Mouse (Mus musculus): ENCODE results near the gene Ankle2.

The Ankle2 gene

GRCm38 (mm10) chr5:110284536-110284935 is 53.7 kb downstream of the Ankle2 start:
- in situ Hi-C loops (cut with MseI, MboI) = no loop called here

GRCm38 (mm10) chr5:110285156-110285555 is 54.4 kb downstream of the Ankle2 start:
- in situ Hi-C loops (cut with MseI, MboI) = no loop called here

- in situ Hi-C loops (cut with MseI, MboI) = no loop called here
These were observed 55.1 kb downstream of the Ankle2 start, which contains the start of the genes Pxmp2 and Pole for GRCm38 (mm10) chr5:110285770-110286445. Gene Pxmp2 (minus strand): TSS chr5:110286186. Gene Pole (plus strand): TSS chr5:110286306.

- in situ Hi-C loops (cut with MseI, MboI) = no loop called here
These were observed 55.8 kb downstream of the Ankle2 start for GRCm38 (mm10) chr5:110286446-110287083.

GRCm38 (mm10) chr5:110287084-110287475 is 56.3 kb downstream of the Ankle2 start:
- in situ Hi-C loops (cut with MseI, MboI) = no loop called here

GRCm38 (mm10) chr5:110291649-110292048 is 60.8 kb downstream of the Ankle2 start:
- in situ Hi-C loops (cut with MseI, MboI) = no loop called here

GRCm38 (mm10) chr5:110296637-110297036 is 65.8 kb downstream of the Ankle2 start:
- in situ Hi-C loops (cut with MseI, MboI) = no loop called here

GRCm38 (mm10) chr5:110300591-110300990 is 69.8 kb downstream of the Ankle2 start:
- in situ Hi-C loops (cut with MseI, MboI) = no loop called here
